Mouse (Mus musculus) intestine, postnatal 0 days (tissue): ENCODE measurements around the gene Mettl18. TPM values are rescaled to one million over a fixed set of nuclear protein-coding genes. Genes with fewer than 3 reads are reported as not detected.

Source experiments
- ATAC-seq: fragments of 200-750 bp; cut with Nextera tagmentation; 2 replicates; pipeline ENCODE4 v1.8.0; 2017; ENCODE audit warnings: mild to moderate bottlenecking, moderate TSS enrichment, moderate library complexity
- H3K27ac ChIP-seq: fragments of 300-500 bp; sonication (generic); 2 replicates; pipeline ENCODE4 v1.5.1; 2014; ENCODE audit warnings: mild to moderate bottlenecking, low read depth, low read length, moderate library complexity
- H3K27me3 ChIP-seq: fragments of 300-500 bp; sonication (generic); replicated peaks from 2 replicates; pipeline ENCODE4 v1.6.1; 2014; ENCODE audit warnings: low read length, mixed read lengths; ENCODE audit not compliant: control insufficient read depth, insufficient read depth
- H3K36me3 ChIP-seq: fragments of 300-500 bp; sonication (generic); 2 replicates; pipeline ENCODE4 v1.6.1; 2014; ENCODE audit warnings: mild to moderate bottlenecking, moderate library complexity; ENCODE audit not compliant: control insufficient read depth, insufficient read depth
- H3K4me1 ChIP-seq: fragments of 300-500 bp; sonication (generic); replicated peaks from 2 replicates; pipeline ENCODE4 v1.6.1; 2014; ENCODE audit warnings: antibody characterized with exemption, low read length, mixed read lengths; ENCODE audit not compliant: control insufficient read depth, insufficient read depth
- H3K4me2 ChIP-seq: fragments of 300-500 bp; sonication (generic); replicated peaks from 2 replicates; pipeline ENCODE4 v1.6.1; 2014; ENCODE audit warnings: low read depth, mild to moderate bottlenecking, moderate library complexity
- H3K4me3 ChIP-seq: fragments of 300-500 bp; sonication (generic); 2 replicates; pipeline ENCODE4 v1.5.1; 2014; ENCODE audit warnings: low read depth, low read length
- H3K9ac ChIP-seq: fragments of 300-500 bp; sonication (generic); 2 replicates; pipeline ENCODE4 v1.6.1; 2014; ENCODE audit warnings: mild to moderate bottlenecking, low read depth, low read length
- H3K9me3 ChIP-seq: fragments of 300-500 bp; sonication (generic); 2 replicates; pipeline ENCODE4 v1.6.1; 2016; ENCODE audit warnings: mixed run types; ENCODE audit not compliant: control insufficient read depth
- CTCF ChIP-seq: sonication (generic); IDR thresholded peaks from 2 replicates; pipeline ENCODE4 v1.5.1; 2016; ENCODE audit warnings: low read depth, mild to moderate bottlenecking, control low read depth, antibody characterized with exemption, moderate library complexity
- WGBS: fragments of 180-500 bp; shearing (Covaris S2); extraction: QIAGEN DNeasy Blood & Tissue Kit; methylation state at CpG from one replicate; pipeline ENCODE4 v1.1.7; 2014; 5-methylcytosine and 5-hydroxymethylcytosine counted together
- polyA plus RNA-seq: library from polyadenylated mRNA; unstranded; fragments of >200 nt; fragmentation: Nextera tagmentation; extraction: Ambion mirVana; gene quantifications from 2 replicates; pipeline ENCODE4 v1.2.1, GENCODE M21; 2015

The Mettl18 gene
- polyA plus RNA-seq, result 5.9 and 6.5 TPM in 2 replicates

GRCm38 (mm10) chr1:163994721-163995608 is at the start of gene Mettl18, which contains the start of gene BC055324:
TSS of gene Mettl18 (plus strand) at chr1:163994889.
TSS of gene BC055324 (minus strand) at chr1:163994796.
- H3K36me3 ChIP-seq, result no peaks in the 10 kb centered on the region
- no peaks in the 10 kb centered on the region for H3K4me1 ChIP-seq
- H3K27me3 ChIP-seq, result no peaks in the 10 kb centered on the region
- peak within 1 kb of the TSS; percentile 86 for H3K4me2 ChIP-seq
- TF ChIP-seq CTCF, result peak; percentile 66
- 2% methylated on average over 43 of the region's 43 CpGs for WGBS
- peak within 1 kb of the TSS; percentile 72 for H3K4me3 ChIP-seq
- peak; percentile 97 for ATAC-seq
- H3K9me3 ChIP-seq, result no peaks in the 10 kb centered on the region
- H3K9ac ChIP-seq, result peak within 1 kb of the TSS; percentile 59
- peak within 1 kb of the TSS; percentile 47; the same call in 1 of the 2 replicates for H3K27ac ChIP-seq

GRCm38 (mm10) chr1:163953396-163953795 is 41.3 kb upstream of the Mettl18 start:
- no peak overlapping the region for H3K27ac ChIP-seq
- WGBS, result 83% methylated on average over 2 of the region's 2 CpGs
- H3K4me2 ChIP-seq, result no peak overlapping the region
- no peaks in the 10 kb centered on the region for H3K27me3 ChIP-seq
- no peak overlapping the region for H3K9ac ChIP-seq
- TF ChIP-seq CTCF, result no peak
- no peak overlapping the region for H3K4me3 ChIP-seq
- peaks cover 64% of the 10 kb centered on the region for H3K36me3 ChIP-seq
- no peaks in the 10 kb centered on the region for H3K4me1 ChIP-seq
- no peak for ATAC-seq
- no peaks in the 10 kb centered on the region for H3K9me3 ChIP-seq

DNA sequence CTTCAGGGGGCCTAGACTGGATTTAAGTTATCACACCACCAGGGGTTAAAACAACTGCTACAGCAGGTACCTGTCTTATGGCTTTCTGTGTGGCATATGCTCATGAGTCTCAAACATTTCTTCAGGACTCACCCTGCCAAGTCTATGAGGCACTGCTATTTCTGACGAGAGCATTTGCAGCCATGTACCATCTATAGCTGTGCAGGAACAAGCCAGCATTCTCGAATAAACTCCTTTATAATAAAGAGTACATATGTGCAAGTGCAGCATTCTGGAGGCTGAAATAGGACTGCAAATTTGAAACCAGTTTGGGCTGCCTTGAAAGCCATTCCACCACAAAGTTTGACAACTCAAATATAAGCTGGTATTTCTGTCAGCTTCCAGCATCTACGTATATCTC is 36.7 kb upstream of the Mettl18 start:
- 85% methylated on average over 3 of the region's 3 CpGs for WGBS
- no peaks in the 10 kb centered on the region for H3K9me3 ChIP-seq
- no peak overlapping the region for H3K4me2 ChIP-seq
- ATAC-seq, result no peak
- H3K9ac ChIP-seq, result no peak overlapping the region
- H3K4me1 ChIP-seq, result no peaks in the 10 kb centered on the region
- no peak for TF ChIP-seq CTCF
- peaks cover 23% of the 10 kb centered on the region for H3K36me3 ChIP-seq
- no peak overlapping the region for H3K4me3 ChIP-seq
- H3K27ac ChIP-seq, result no peak overlapping the region
- H3K27me3 ChIP-seq, result no peaks in the 10 kb centered on the region

- no peaks in the 10 kb centered on the region for H3K9me3 ChIP-seq
Measured at GRCm38 (mm10) chr1:163964008-163964689, 30.5 kb upstream of the Mettl18 start.

GRCm38 (mm10) chr1:163974471-163974870 is 20.2 kb upstream of the Mettl18 start:
- no peak overlapping the region for H3K27ac ChIP-seq
- peaks cover 4% of the 10 kb centered on the region; the same call in 1 of the 2 replicates for H3K36me3 ChIP-seq
- no peak for TF ChIP-seq CTCF
- H3K4me2 ChIP-seq, result no peak overlapping the region
- WGBS, result 84% methylated on average over 1 of the region's 1 CpGs
- no peak for ATAC-seq
- H3K4me3 ChIP-seq, result no peak overlapping the region
- no peaks in the 10 kb centered on the region for H3K9me3 ChIP-seq
- H3K9ac ChIP-seq, result no peak overlapping the region
- no peaks in the 10 kb centered on the region for H3K4me1 ChIP-seq
- H3K27me3 ChIP-seq, result no peaks in the 10 kb centered on the region

More at GRCm38 (mm10) chr1:163964008-163964689, 30.5 kb upstream of the Mettl18 start:
- no peaks in the 10 kb centered on the region for H3K27me3 ChIP-seq
- WGBS, result 87% methylated on average over 10 of the region's 10 CpGs
- no peak overlapping the region for H3K9ac ChIP-seq
- TF ChIP-seq CTCF, result no peak
- H3K27ac ChIP-seq, result no peak overlapping the region; the same call in 1 of the 2 replicates
- no peak overlapping the region for H3K4me2 ChIP-seq
- no peaks in the 10 kb centered on the region for H3K4me1 ChIP-seq
- no peak for ATAC-seq
- peaks cover 4% of the 10 kb centered on the region for H3K36me3 ChIP-seq
- H3K4me3 ChIP-seq, result no peak overlapping the region

GRCm38 (mm10) chr1:163975088-163975487 is 19.6 kb upstream of the Mettl18 start:
- Histone ChIP-seq H3K4me1 (no peaks in the 10 kb centered on the region), H3K27ac (no peak overlapping the region), H3K9me3 (no peaks in the 10 kb centered on the region), H3K9ac (no peak overlapping the region), H3K27me3 (no peaks in the 10 kb centered on the region), H3K4me3 (no peak overlapping the region), H3K36me3 (peaks cover 4% of the 10 kb centered on the region; the same call in 1 of the 2 replicates), H3K4me2 (no peak overlapping the region)
- no peak for TF ChIP-seq CTCF
- 92% methylated on average over 2 of the region's 2 CpGs for WGBS
- ATAC-seq, result no peak
